Mouse (Mus musculus) liver, embryonic 14.5 days (tissue): Measurements from ENCODE around the gene E2f4.
A peak's percentile ranks its signal among the peaks of the same experiment; 100 is the strongest.

Source experiments
- CTCF ChIP-seq: IDR thresholded peaks from 2 replicates; pipeline ENCODE4 v1.5.1; 2016; ENCODE audit warnings: antibody characterized with exemption, low read depth, control low read depth
- EP300 ChIP-seq: IDR thresholded peaks from 2 replicates; pipeline ENCODE4 v1.6.1; 2016; ENCODE audit warnings: antibody characterized with exemption, low read depth

- TF ChIP-seq CTCF (peak; percentile 13; the same call in 1 of the 2 replicates), EP300 (no peak)
These were observed 8.8 kb downstream of the E2f4 start for GRCm38 (mm10) chr8:105306146-105306691.
